Mouse (Mus musculus): ENCODE measurements around the gene Tamm41.
A peak's percentile ranks its signal among the peaks of the same experiment; 100 is the strongest.

Tamm41 gene

GRCm38 (mm10) chr6:115027485-115027992 lies 10.1 kb downstream of the Tamm41 start:
- no peak for DNase-seq (ENCODE audit: low read depth, low spot score)

GRCm38 (mm10) chr6:115022876-115023275 lies 14.8 kb downstream of the Tamm41 start:
- no peak for DNase-seq (ENCODE audit: low read depth, low spot score)

- DNase-seq (ENCODE audit: low read depth, low spot score), result no peak
These were observed 22.2 kb downstream of the Tamm41 start for GRCm38 (mm10) chr6:115015461-115015860.

- DNase-seq (ENCODE audit: low read depth, low spot score), result no peak
These were observed 24.1 kb downstream of the Tamm41 start for GRCm38 (mm10) chr6:115013574-115013973.

GRCm38 (mm10) chr6:115011792-115012191 lies 25.9 kb downstream of the Tamm41 start:
- DNase-seq (ENCODE audit: low read depth, low spot score), result no peak

- no peak for DNase-seq (ENCODE audit: low read depth, low spot score)
These were observed 26.9 kb downstream of the Tamm41 start for GRCm38 (mm10) chr6:115010815-115011214.

- no peak for DNase-seq (ENCODE audit: low read depth, low spot score)
These were observed 27.4 kb downstream of the Tamm41 start for GRCm38 (mm10) chr6:115010304-115010703.

GRCm38 (mm10) chr6:115007728-115008127 lies 29.9 kb downstream of the Tamm41 start:
- peak; percentile 81 for DNase-seq (ENCODE audit: low read depth, low spot score)

GRCm38 (mm10) chr6:115006948-115007347 lies 30.7 kb downstream of the Tamm41 start:
- no peak for DNase-seq (ENCODE audit: low read depth, low spot score)

- no peak for DNase-seq (ENCODE audit: low read depth, low spot score)
These were observed 31.6 kb downstream of the Tamm41 start for GRCm38 (mm10) chr6:115006065-115006464.

GRCm38 (mm10) chr6:115005351-115005890 lies 32.3 kb downstream of the Tamm41 start:
- no peak for DNase-seq (ENCODE audit: low read depth, low spot score)

GRCm38 (mm10) chr6:115004636-115005035 lies 33.0 kb downstream of the Tamm41 start:
- no peak for DNase-seq (ENCODE audit: low read depth, low spot score)

GRCm38 (mm10) chr6:114998374-114999031 lies 39.2 kb downstream of the Tamm41 start:
- no peak for DNase-seq (ENCODE audit: low read depth, low spot score)

GRCm38 (mm10) chr6:114997471-114997870 lies 40.2 kb downstream of the Tamm41 start:
- DNase-seq (ENCODE audit: low read depth, low spot score), result peak; percentile 60

- DNase-seq (ENCODE audit: low read depth, low spot score), result no peak
These were observed 40.8 kb downstream of the Tamm41 start for GRCm38 (mm10) chr6:114996910-114997309.

GRCm38 (mm10) chr6:114994079-114994478 lies 43.6 kb downstream of the Tamm41 start:
- DNase-seq (ENCODE audit: low read depth, low spot score), result no peak

- no peak for DNase-seq (ENCODE audit: low read depth, low spot score)
These were observed 44.0 kb downstream of the Tamm41 start for GRCm38 (mm10) chr6:114993659-114994058.

GRCm38 (mm10) chr6:114991909-114992308 lies 45.8 kb downstream of the Tamm41 start:
- DNase-seq (ENCODE audit: low read depth, low spot score), result no peak

- no peak for DNase-seq (ENCODE audit: low read depth, low spot score)
These were observed 49.1 kb downstream of the Tamm41 start for GRCm38 (mm10) chr6:114988619-114988980.

GRCm38 (mm10) chr6:114987966-114988618 lies 49.6 kb downstream of the Tamm41 start:
- DNase-seq (ENCODE audit: low read depth, low spot score), result no peak

- DNase-seq (ENCODE audit: low read depth, low spot score), result no peak
These were observed 55.0 kb downstream of the Tamm41 start for GRCm38 (mm10) chr6:114982671-114983070.

- DNase-seq (ENCODE audit: low read depth, low spot score), result no peak
These were observed 58.0 kb downstream of the Tamm41 start for GRCm38 (mm10) chr6:114979715-114980114.

- no peak for DNase-seq (ENCODE audit: low read depth, low spot score)
These were observed 60.7 kb downstream of the Tamm41 start for GRCm38 (mm10) chr6:114976915-114977419.

Data from forelimb bud, embryonic 11.5 days (tissue).